Mouse (Mus musculus) heart, embryonic 13.5 days (tissue): ENCODE measurements around the gene Unk. TPM values are rescaled to one million over a fixed set of nuclear protein-coding genes. Genes with fewer than 3 reads are reported as not detected.
A peak's percentile ranks its signal among the peaks of the same experiment; 100 is the strongest.

ENCODE experiments used
- ATAC-seq: fragments of 200-750 bp; cut with Nextera tagmentation; 2 replicates; pipeline ENCODE4 v1.8.0; 2017; ENCODE audit warnings: moderate TSS enrichment; ENCODE audit not compliant: insufficient number of reproducible peaks, low FRiP score, low TSS enrichment; ENCODE audit errors: extremely low read depth
- H3K27ac ChIP-seq: fragments of 300-500 bp; sonication (generic); replicated peaks from 2 replicates; pipeline ENCODE4 v1.5.1; 2015; ENCODE audit warnings: moderate library complexity, mild to moderate bottlenecking, inconsistent platforms
- H3K27me3 ChIP-seq: fragments of 300-500 bp; sonication (generic); replicated peaks from 2 replicates; pipeline ENCODE4 v1.6.1; 2015; ENCODE audit warnings: mild to moderate bottlenecking, inconsistent platforms
- H3K36me3 ChIP-seq: fragments of 300-500 bp; sonication (generic); 2 replicates; pipeline ENCODE4 v1.6.1; 2015; ENCODE audit warnings: mild to moderate bottlenecking, inconsistent platforms
- H3K4me1 ChIP-seq: fragments of 300-500 bp; sonication (generic); 2 replicates; pipeline ENCODE4 v1.6.1; 2015; ENCODE audit warnings: inconsistent platforms
- H3K4me2 ChIP-seq: fragments of 300-500 bp; sonication (generic); 2 replicates; pipeline ENCODE4 v1.6.1; 2015; ENCODE audit warnings: inconsistent platforms, mild to moderate bottlenecking, moderate library complexity
- H3K4me3 ChIP-seq: fragments of 300-500 bp; sonication (generic); 2 replicates; pipeline ENCODE4 v1.5.1; 2015; ENCODE audit warnings: moderate library complexity, mild to moderate bottlenecking, inconsistent platforms
- H3K9ac ChIP-seq: fragments of 300-500 bp; sonication (generic); 2 replicates; pipeline ENCODE4 v1.6.1; 2015; ENCODE audit warnings: inconsistent platforms, mild to moderate bottlenecking, moderate library complexity
- H3K9me3 ChIP-seq: fragments of 300-500 bp; sonication (generic); 2 replicates; pipeline ENCODE4 v1.6.1; 2016; ENCODE audit warnings: inconsistent platforms
- WGBS: fragments of 180-500 bp; shearing (Covaris S2); methylation state at CpG from one replicate; pipeline ENCODE4 v1.1.7; 2015; ENCODE audit warnings: mixed read lengths; 5-methylcytosine and 5-hydroxymethylcytosine counted together
- polyA plus RNA-seq: library from polyadenylated mRNA; unstranded; fragments of >200 nt; fragmentation: Nextera tagmentation; extraction: Ambion mirVana; gene quantifications from 2 replicates; pipeline ENCODE4 v1.2.1, GENCODE M21; 2015

Unk gene
- polyA plus RNA-seq, 1 experiment from 2014 or later, result 23.9 TPM

- Histone ChIP-seq H3K4me2 (no peak overlapping the region), H3K27ac (no peak overlapping the region), H3K4me3 (no peak overlapping the region), H3K4me1 (peaks cover 17% of the 10 kb centered on the region), H3K9me3 (peaks cover 6% of the 10 kb centered on the region; the same call in 1 of the 2 replicates), H3K36me3 (0 out of 2 replicates have a peak, but pooled peaks cover 5% of the 10 kb centered on the region), H3K27me3 (peaks cover 29% of the 10 kb centered on the region), H3K9ac (no peak overlapping the region)
- no peak for ATAC-seq
- WGBS, result 59% methylated on average over 6 of the region's 6 CpGs
Observed at GRCm38 (mm10) chr11:116001725-116002124, 28.4 kb upstream of the Unk start.

GRCm38 (mm10) chr11:116002894-116003293 lies 27.2 kb upstream of the Unk start:
- WGBS, result 78% methylated on average over 3 of the region's 3 CpGs
- Histone ChIP-seq H3K4me2 (no peak overlapping the region), H3K4me3 (no peak overlapping the region), H3K9me3 (peaks cover 6% of the 10 kb centered on the region; the same call in 1 of the 2 replicates), H3K36me3 (peaks cover 15% of the 10 kb centered on the region), H3K4me1 (peaks cover 17% of the 10 kb centered on the region), H3K9ac (no peak overlapping the region), H3K27ac (no peak overlapping the region), H3K27me3 (peaks cover 26% of the 10 kb centered on the region)
- no peak for ATAC-seq

GRCm38 (mm10) chr11:116004186-116004823 lies 25.8 kb upstream of the Unk start:
- H3K27ac ChIP-seq, result peak overlapping the region; percentile 83
- no peak for ATAC-seq
- H3K36me3 ChIP-seq, result peaks cover 29% of the 10 kb centered on the region
- peak overlapping the region; percentile 44 for H3K4me3 ChIP-seq
- peaks cover 17% of the 10 kb centered on the region for H3K4me1 ChIP-seq
- peak overlapping the region; percentile 72 for H3K4me2 ChIP-seq
- H3K9ac ChIP-seq, result peak overlapping the region; percentile 80
- WGBS, result 31% methylated on average over 8 of the region's 8 CpGs
- H3K9me3 ChIP-seq, result peaks cover 6% of the 10 kb centered on the region; the same call in 1 of the 2 replicates
- peaks cover 19% of the 10 kb centered on the region for H3K27me3 ChIP-seq

GRCm38 (mm10) chr11:116004840-116005700 lies 25.1 kb upstream of the Unk start:
- Histone ChIP-seq H3K4me2 (peak overlapping the region; percentile 72), H3K36me3 (peaks cover 37% of the 10 kb centered on the region), H3K27ac (peak overlapping the region; percentile 83), H3K9ac (peak overlapping the region; percentile 80), H3K4me1 (peaks cover 15% of the 10 kb centered on the region), H3K9me3 (peaks cover 6% of the 10 kb centered on the region; the same call in 1 of the 2 replicates), H3K4me3 (peak overlapping the region; percentile 44), H3K27me3 (peaks cover 14% of the 10 kb centered on the region)
- 5% methylated on average over 54 of the region's 54 CpGs for WGBS
- ATAC-seq, result peak; percentile 66

GRCm38 (mm10) chr11:116005701-116006419 lies 24.3 kb upstream of the Unk start:
- ATAC-seq, result no peak
- peak overlapping the region; percentile 72 for H3K4me2 ChIP-seq
- peak overlapping the region; percentile 83 for H3K27ac ChIP-seq
- peaks cover 45% of the 10 kb centered on the region for H3K36me3 ChIP-seq
- 68% methylated on average over 9 of the region's 9 CpGs for WGBS
- H3K4me3 ChIP-seq, result peak overlapping the region; percentile 44
- peaks cover 6% of the 10 kb centered on the region; the same call in 1 of the 2 replicates for H3K9me3 ChIP-seq
- H3K9ac ChIP-seq, result peak overlapping the region; percentile 80
- peaks cover 8% of the 10 kb centered on the region for H3K27me3 ChIP-seq
- peaks cover 19% of the 10 kb centered on the region for H3K4me1 ChIP-seq

- Histone ChIP-seq H3K27me3 (no peaks in the 10 kb centered on the region), H3K27ac (no peak overlapping the region), H3K36me3 (peaks cover 48% of the 10 kb centered on the region), H3K4me3 (no peak overlapping the region), H3K9ac (no peak overlapping the region), H3K4me1 (peaks cover 32% of the 10 kb centered on the region), H3K4me2 (no peak overlapping the region), H3K9me3 (peaks cover 6% of the 10 kb centered on the region; the same call in 1 of the 2 replicates)
- no peak for ATAC-seq
- WGBS, result 81% methylated on average over 28 of the region's 28 CpGs
Observed at GRCm38 (mm10) chr11:116007095-116007850, 22.8 kb upstream of the Unk start.

- Histone ChIP-seq H3K4me2 (no peak overlapping the region), H3K27ac (no peak overlapping the region), H3K27me3 (no peaks in the 10 kb centered on the region), H3K4me3 (no peak overlapping the region), H3K9me3 (0 out of 2 replicates have a peak, but pooled peaks cover under 1% of the 10 kb centered on the region), H3K4me1 (peaks cover 39% of the 10 kb centered on the region), H3K9ac (no peak overlapping the region), H3K36me3 (peaks cover 48% of the 10 kb centered on the region)
- WGBS, result 87% methylated on average over 11 of the region's 11 CpGs
- no peak for ATAC-seq
Observed at GRCm38 (mm10) chr11:116008411-116008810, 21.7 kb upstream of the Unk start.

GRCm38 (mm10) chr11:116008832-116009375 lies 21.2 kb upstream of the Unk start:
- 93% methylated on average over 13 of the region's 13 CpGs for WGBS
- Histone ChIP-seq H3K9ac (no peak overlapping the region), H3K4me1 (peaks cover 39% of the 10 kb centered on the region), H3K27me3 (no peaks in the 10 kb centered on the region), H3K36me3 (peaks cover 48% of the 10 kb centered on the region), H3K27ac (no peak overlapping the region), H3K4me3 (no peak overlapping the region), H3K9me3 (no peaks in the 10 kb centered on the region), H3K4me2 (no peak overlapping the region)
- no peak for ATAC-seq

- H3K4me2 ChIP-seq, result no peak overlapping the region
- 92% methylated on average over 11 of the region's 11 CpGs for WGBS
- no peak overlapping the region for H3K4me3 ChIP-seq
- H3K4me1 ChIP-seq, result peaks cover 35% of the 10 kb centered on the region
- H3K9me3 ChIP-seq, result no peaks in the 10 kb centered on the region
- no peak overlapping the region for H3K27ac ChIP-seq
- H3K36me3 ChIP-seq, result peaks cover 48% of the 10 kb centered on the region
- H3K27me3 ChIP-seq, result no peaks in the 10 kb centered on the region
- ATAC-seq, result no peak
- H3K9ac ChIP-seq, result no peak overlapping the region
Observed at GRCm38 (mm10) chr11:116009661-116010060, 20.5 kb upstream of the Unk start.

GRCm38 (mm10) chr11:116010146-116010545 lies 20.0 kb upstream of the Unk start:
- 90% methylated on average over 8 of the region's 8 CpGs for WGBS
- Histone ChIP-seq H3K4me1 (peaks cover 34% of the 10 kb centered on the region), H3K27ac (no peak overlapping the region), H3K9ac (no peak overlapping the region), H3K4me3 (no peak overlapping the region), H3K9me3 (no peaks in the 10 kb centered on the region), H3K27me3 (no peaks in the 10 kb centered on the region), H3K4me2 (no peak overlapping the region), H3K36me3 (peaks cover 48% of the 10 kb centered on the region)
- ATAC-seq, result no peak
